In genomic region chr12:15124179-15124578, GRCm38 (mm10) we compare ENCODE assay signal across 18 mouse cellular contexts.
A peak's percentile ranks its signal among the peaks of the same experiment; 100 is the strongest.
DNase-seq lines count a peak whose midpoint lies in the region; ATAC-seq and TF ChIP-seq lines count a peak whose summit lies in the region.
"Had no signal": no experiment of that assay in that cellular context is flagged by ENCODE, and none has a peak within 500 bp of the region (broad histone marks: within the 10 kb centered on the region; RNA-seq: fewer than 3 reads in every experiment).

No protein-coding gene starts in this region.

- H3K27me3 ChIP-seq in hindbrain, embryonic 15.5 days = no peaks in the 10 kb centered on the region
- no peaks in the 10 kb centered on the region for H3K27me3 ChIP-seq in hindbrain, embryonic 11.5 days (ENCODE audit: control insufficient read depth, insufficient read depth, low read length)
- H3K27me3 ChIP-seq in midbrain, embryonic 14.5 days (ENCODE audit: control insufficient read depth, insufficient read depth, low read length) = no peaks in the 10 kb centered on the region
- H3K27me3 ChIP-seq in midbrain, embryonic 15.5 days (replicated peaks) = no peaks in the 10 kb centered on the region
- H3K27me3 ChIP-seq in intestine, embryonic 16.5 days (replicated peaks; ENCODE audit: control insufficient read depth, insufficient read depth, low read length) = no peaks in the 10 kb centered on the region
- H3K27me3 ChIP-seq: CH12.LX, Patski had no signal

- peak; percentile 34; the same call in 1 of the 2 replicates for ATAC-seq in hindbrain, embryonic 15.5 days (ENCODE audit: low FRiP score, low read depth)
- no peak for ATAC-seq in hindbrain, embryonic 11.5 days (ENCODE audit: low FRiP score)
- ATAC-seq in midbrain, embryonic 14.5 days (ENCODE audit: low FRiP score, low TSS enrichment) = no peak
- no peak for ATAC-seq in midbrain, embryonic 15.5 days (replicated peaks)
- no peak for ATAC-seq in intestine, embryonic 16.5 days
- ATAC-seq: activated CD4-positive, CD25-positive, alpha-beta regulatory T cell, adult 4 months; forebrain, embryonic 14.5 days; Patski had no signal

- WGBS in hindbrain, embryonic 15.5 days = 45% methylated on average over 3 of the region's 3 CpGs
- 67% methylated on average over 3 of the region's 3 CpGs for WGBS in hindbrain, embryonic 11.5 days
- 78% methylated on average over 3 of the region's 3 CpGs for WGBS in midbrain, embryonic 14.5 days
- WGBS in midbrain, embryonic 15.5 days = 58% methylated on average over 3 of the region's 3 CpGs
- 82% methylated on average over 3 of the region's 3 CpGs for WGBS in intestine, embryonic 16.5 days

- no peak for DNase-seq in hindbrain, embryonic 11.5 days (ENCODE audit: low spot score)
- DNase-seq in midbrain, embryonic 14.5 days = peak; percentile 5
- peak; percentile 49 for DNase-seq in brain, embryonic 14.5 days (ENCODE audit: low read depth)
- DNase-seq: adrenal gland, postnatal 14 days; cerebellum, adult 2 months; gastrocnemius, postnatal 36 days; heart, adult 11 months; heart, postnatal 10 days; heart, postnatal 4 days had no signal

- H3K36me3 ChIP-seq in hindbrain, embryonic 15.5 days = no peaks in the 10 kb centered on the region
- no peaks in the 10 kb centered on the region for H3K36me3 ChIP-seq in hindbrain, embryonic 11.5 days (ENCODE audit: control insufficient read depth, insufficient read depth, low read length)
- H3K36me3 ChIP-seq in midbrain, embryonic 14.5 days (ENCODE audit: control insufficient read depth, insufficient read depth, low read length) = no peaks in the 10 kb centered on the region
- no peaks in the 10 kb centered on the region for H3K36me3 ChIP-seq in midbrain, embryonic 15.5 days (replicated peaks)
- no peaks in the 10 kb centered on the region for H3K36me3 ChIP-seq in intestine, embryonic 16.5 days (ENCODE audit: control insufficient read depth, insufficient read depth, low read length)
- H3K36me3 ChIP-seq: embryonic facial prominence, embryonic 10.5 days; heart, embryonic 10.5 days had no signal

- TF ChIP-seq CTCF in brain, embryonic 14.5 days (IDR thresholded peaks at IDR 0.05; ENCODE audit: borderline replicate concordance, extremely low read depth, insufficient read depth, insufficient read length) = no peak

- H3K4me1 ChIP-seq in hindbrain, embryonic 15.5 days (replicated peaks) = no peaks in the 10 kb centered on the region
- no peaks in the 10 kb centered on the region for H3K4me1 ChIP-seq in hindbrain, embryonic 11.5 days (replicated peaks; ENCODE audit: control insufficient read depth, insufficient read depth, low read length)
- H3K4me1 ChIP-seq in midbrain, embryonic 14.5 days (ENCODE audit: control insufficient read depth, insufficient read depth, low read length) = no peaks in the 10 kb centered on the region
- no peaks in the 10 kb centered on the region for H3K4me1 ChIP-seq in midbrain, embryonic 15.5 days
- no peaks in the 10 kb centered on the region for H3K4me1 ChIP-seq in intestine, embryonic 16.5 days (ENCODE audit: control insufficient read depth, insufficient read depth, low read length)
- H3K4me1 ChIP-seq: embryonic facial prominence, embryonic 10.5 days; heart, embryonic 10.5 days had no signal

- no peak overlapping the region for H3K4me2 ChIP-seq in hindbrain, embryonic 15.5 days
- H3K4me2 ChIP-seq in hindbrain, embryonic 11.5 days (replicated peaks; ENCODE audit: low read depth, low read length) = no peak overlapping the region
- no peak overlapping the region for H3K4me2 ChIP-seq in midbrain, embryonic 14.5 days (ENCODE audit: low read length)
- no peak overlapping the region for H3K4me2 ChIP-seq in midbrain, embryonic 15.5 days
- no peak overlapping the region for H3K4me2 ChIP-seq in intestine, embryonic 16.5 days (ENCODE audit: low read depth, low read length)

- no peaks in the 10 kb centered on the region for H3K9me3 ChIP-seq in hindbrain, embryonic 15.5 days
- no peaks in the 10 kb centered on the region for H3K9me3 ChIP-seq in hindbrain, embryonic 11.5 days (ENCODE audit: control insufficient read depth, low read length)
- no peaks in the 10 kb centered on the region for H3K9me3 ChIP-seq in midbrain, embryonic 14.5 days (ENCODE audit: control insufficient read depth, low read length)
- no peaks in the 10 kb centered on the region for H3K9me3 ChIP-seq in midbrain, embryonic 15.5 days
- H3K9me3 ChIP-seq in intestine, embryonic 16.5 days (ENCODE audit: control insufficient read depth, low read length) = no peaks in the 10 kb centered on the region
- H3K9me3 ChIP-seq: embryonic facial prominence, embryonic 10.5 days; heart, embryonic 10.5 days had no signal

- H3K27ac ChIP-seq in hindbrain, embryonic 15.5 days (replicated peaks) = no peak overlapping the region
- no peak overlapping the region for H3K27ac ChIP-seq in hindbrain, embryonic 11.5 days (ENCODE audit: low read depth, low read length)
- no peak overlapping the region for H3K27ac ChIP-seq in midbrain, embryonic 14.5 days (replicated peaks; ENCODE audit: low read depth, low read length)
- no peak overlapping the region for H3K27ac ChIP-seq in midbrain, embryonic 15.5 days
- H3K27ac ChIP-seq in intestine, embryonic 16.5 days (ENCODE audit: low read length) = no peak overlapping the region
- H3K27ac ChIP-seq: embryonic facial prominence, embryonic 10.5 days; heart, embryonic 10.5 days had no signal

- H3K4me3 ChIP-seq in hindbrain, embryonic 15.5 days = no peak overlapping the region
- H3K4me3 ChIP-seq in hindbrain, embryonic 11.5 days (ENCODE audit: low read depth, low read length) = no peak overlapping the region
- H3K4me3 ChIP-seq in midbrain, embryonic 14.5 days (replicated peaks; ENCODE audit: low read depth, low read length) = no peak overlapping the region
- H3K4me3 ChIP-seq in midbrain, embryonic 15.5 days = no peak overlapping the region
- no peak overlapping the region for H3K4me3 ChIP-seq in intestine, embryonic 16.5 days (ENCODE audit: low read length)
- H3K4me3 ChIP-seq: embryonic facial prominence, embryonic 10.5 days; heart, embryonic 10.5 days had no signal

- H3K9ac ChIP-seq in hindbrain, embryonic 15.5 days = no peak overlapping the region
- H3K9ac ChIP-seq in hindbrain, embryonic 11.5 days (ENCODE audit: low read depth, low read length) = no peak overlapping the region
- no peak overlapping the region for H3K9ac ChIP-seq in midbrain, embryonic 14.5 days (replicated peaks; ENCODE audit: low read length)
- no peak overlapping the region for H3K9ac ChIP-seq in midbrain, embryonic 15.5 days
- H3K9ac ChIP-seq in intestine, embryonic 16.5 days (ENCODE audit: low read depth, low read length) = no peak overlapping the region

- TF ChIP-seq POLR2A in brain, embryonic 14.5 days (IDR thresholded peaks at IDR 0.05; ENCODE audit: borderline replicate concordance, extremely low read depth, insufficient read depth, insufficient read length, poor library complexity, severe bottlenecking) = no peak
